Mouse (Mus musculus): ENCODE measurements around the gene Slc8a2. TPM values are rescaled to one million over a fixed set of nuclear protein-coding genes. Genes with fewer than 3 reads are reported as not detected.

Gene Slc8a2
- total RNA-seq, 2 experiments from 2014 or later: 0.75 to 0.86 TPM

Other genes with a start within 250 kb of the Slc8a2 start
- not detected for gene Crx, start 249.9 kb upstream of the Slc8a2 start, total RNA-seq (2021)
- gene Crxos, start 247.2 kb upstream of the Slc8a2 start, total RNA-seq (2021): not detected
- 100 to 1,000 TPM; 672 to 685 TPM for gene Selenow, start 207.4 kb upstream of the Slc8a2 start, total RNA-seq (2021)
- gene Nop53, start 183.8 kb upstream of the Slc8a2 start, total RNA-seq (2021): 100 to 1,000 TPM; 135 to 141 TPM
- gene Ehd2, start 162.3 kb upstream of the Slc8a2 start, total RNA-seq (2021): 100 to 1,000 TPM; 110 to 126 TPM
- gene Bicra, start 81.9 kb upstream of the Slc8a2 start, total RNA-seq (2021): 10 to 100 TPM in 1 of 2 experiments, 1 to 10 TPM in 1; 8.2 to 11.5 TPM
- not detected for gene Zfp541, start 68.0 kb upstream of the Slc8a2 start, total RNA-seq (2021)
- 100 to 1,000 TPM; 123 to 145 TPM for gene Napa, start 31.4 kb upstream of the Slc8a2 start, total RNA-seq (2021)
- 10 to 100 TPM; 12.0 to 13.1 TPM for gene Kptn, start 9.9 kb upstream of the Slc8a2 start, total RNA-seq (2021)
- 1 to 10 TPM; 4.2 to 6.8 TPM for gene Meis3, start 45.3 kb downstream of the Slc8a2 start, total RNA-seq (2021)
- gene Dhx34, start 92.2 kb downstream of the Slc8a2 start, total RNA-seq (2021): 1 to 10 TPM; 5.8 to 7.6 TPM
- gene C5ar2, start 114.3 kb downstream of the Slc8a2 start, total RNA-seq (2021): under 1 TPM; 0.16 to 0.41 TPM
- gene C5ar1, start 129.7 kb downstream of the Slc8a2 start, total RNA-seq (2021): 1 to 10 TPM; 3.2 to 3.3 TPM
- 10 to 100 TPM; 11.0 to 11.7 TPM for gene Inafm1, start 143.8 kb downstream of the Slc8a2 start, total RNA-seq (2021)
- 10 to 100 TPM; 34.0 to 47.6 TPM for gene Ccdc9, start 157.0 kb downstream of the Slc8a2 start, total RNA-seq (2021)
- 1 to 10 TPM; 4.6 to 6.1 TPM for gene Bbc3, start 178.6 kb downstream of the Slc8a2 start, total RNA-seq (2021)